Mouse (Mus musculus) forebrain, embryonic 11.5 days (tissue): Measurements from ENCODE around the gene Abcb10. TPM values are rescaled to one million over a fixed set of nuclear protein-coding genes. Genes with fewer than 3 reads are reported as not detected.

Experiments
- ATAC-seq: fragments of 200-750 bp; cut with Nextera tagmentation; replicated peaks from 2 replicates; pipeline ENCODE4 v1.8.0; 2017; ENCODE audit warnings: moderate TSS enrichment; ENCODE audit not compliant: low FRiP score
- DNase-seq: peaks from one replicate; pipeline ENCODE4 v3.0.0-alpha.2; 2017; ENCODE audit warnings: low spot score
- H3K27ac ChIP-seq: fragments of 300-500 bp; sonication (generic); 2 replicates; pipeline ENCODE4 v1.5.1; 2014; ENCODE audit warnings: low read depth, low read length
- H3K27me3 ChIP-seq: fragments of 300-500 bp; sonication (generic); 2 replicates; pipeline ENCODE4 v1.6.1; 2014; ENCODE audit warnings: mild to moderate bottlenecking, low read length, mixed read lengths; ENCODE audit not compliant: control insufficient read depth, insufficient read depth
- H3K36me3 ChIP-seq: fragments of 300-500 bp; sonication (generic); 2 replicates; pipeline ENCODE4 v1.6.1; 2014; ENCODE audit warnings: mild to moderate bottlenecking, low read length, moderate library complexity, mixed read lengths; ENCODE audit not compliant: control insufficient read depth, insufficient read depth
- H3K4me1 ChIP-seq: fragments of 300-500 bp; sonication (generic); replicated peaks from 2 replicates; pipeline ENCODE4 v1.6.1; 2014; ENCODE audit warnings: low read length, mixed read lengths; ENCODE audit not compliant: control insufficient read depth, insufficient read depth
- H3K4me2 ChIP-seq: fragments of 300-500 bp; sonication (generic); 2 replicates; pipeline ENCODE4 v1.6.1; 2014; ENCODE audit warnings: low read depth, mild to moderate bottlenecking, low read length, moderate library complexity, mixed read lengths; ENCODE audit not compliant: severe bottlenecking
- H3K4me3 ChIP-seq: fragments of 300-500 bp; sonication (generic); 2 replicates; pipeline ENCODE4 v1.5.1; 2014; ENCODE audit warnings: low read depth, low read length
- H3K9ac ChIP-seq: fragments of 300-500 bp; sonication (generic); 2 replicates; pipeline ENCODE4 v1.6.1; 2014; ENCODE audit warnings: low read length
- H3K9me3 ChIP-seq: fragments of 300-500 bp; sonication (generic); 2 replicates; pipeline ENCODE4 v1.6.1; 2016; ENCODE audit warnings: low read length, mixed read lengths; ENCODE audit not compliant: control insufficient read depth
- WGBS: fragments of 180-500 bp; shearing (Covaris S2); extraction: QIAGEN DNeasy Blood & Tissue Kit; methylation state at CpG from one replicate; pipeline ENCODE4 v1.1.7; 2014; 5-methylcytosine and 5-hydroxymethylcytosine counted together
- microRNA counts: library from miRNA; unstranded; fragments of <30 nt; microRNA quantifications from one replicate; lab custom pipeline; 2015
- microRNA-seq: library from miRNA; unstranded; fragments of <30 nt; microRNA quantifications from one replicate; pipeline ENCODE4, GENCODE M21; 2016; ENCODE audit not compliant: insufficient number of aligned reads
- polyA plus RNA-seq: library from polyadenylated mRNA; unstranded; fragments of >200 nt; fragmentation: Nextera tagmentation; extraction: Ambion mirVana; gene quantifications from 2 replicates; pipeline ENCODE4 v1.2.1, GENCODE M21; 2014

The Abcb10 gene
- polyA plus RNA-seq, 1 experiment from 2014 or later = 24.2 TPM

DNA sequence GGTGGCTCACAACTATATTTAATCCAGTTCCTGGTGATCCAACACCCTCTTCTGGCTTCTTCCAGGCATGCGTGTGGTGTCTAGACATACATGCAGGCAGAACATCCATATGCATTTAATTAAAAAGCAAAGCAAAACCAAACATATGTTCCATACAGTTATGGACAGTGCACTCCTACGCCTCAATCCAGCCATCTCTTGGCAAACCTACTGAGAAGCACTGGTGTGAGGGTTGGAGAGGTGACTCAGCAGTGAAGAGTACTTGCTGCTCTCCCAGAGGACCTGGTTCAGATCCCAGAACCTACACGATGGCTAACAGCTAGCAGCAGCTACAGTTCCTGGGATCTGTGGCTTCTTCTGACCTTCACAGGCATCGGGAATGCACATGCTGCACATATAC, 70.7 kb downstream of the Abcb10 start:
- no peaks in the 10 kb centered on the region for H3K9me3 ChIP-seq
- H3K4me2 ChIP-seq = no peak overlapping the region
- no peak overlapping the region for H3K9ac ChIP-seq
- no peak overlapping the region for H3K27ac ChIP-seq
- H3K4me3 ChIP-seq = no peak overlapping the region
- no peak for DNase-seq
- H3K27me3 ChIP-seq = no peaks in the 10 kb centered on the region
- H3K36me3 ChIP-seq = peaks cover 13% of the 10 kb centered on the region
- 90% methylated on average over 4 of the region's 4 CpGs for WGBS
- no peaks in the 10 kb centered on the region for H3K4me1 ChIP-seq
- ATAC-seq = no peak

DNA sequence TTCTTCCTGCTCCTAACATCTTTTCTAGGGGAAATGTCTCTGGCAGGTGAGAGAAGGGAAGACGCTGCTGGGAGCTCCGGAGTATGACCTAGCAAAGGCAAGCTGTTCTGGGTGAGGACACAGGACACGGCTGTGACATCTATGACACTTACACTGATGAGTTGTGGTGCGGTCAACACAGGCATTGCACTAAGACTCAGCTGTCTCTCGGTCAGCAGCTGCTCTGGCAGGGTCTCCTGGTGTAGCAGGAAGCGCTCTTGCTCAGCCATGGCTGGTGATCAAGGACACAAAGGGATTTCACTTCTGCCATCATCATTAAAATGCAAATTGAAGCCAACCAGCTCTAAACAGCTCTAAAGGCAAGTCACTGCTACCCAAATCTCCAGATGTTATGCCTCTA, 75.3 kb downstream of the Abcb10 start:
- Histone ChIP-seq H3K27ac (no peak overlapping the region), H3K9me3 (no peaks in the 10 kb centered on the region), H3K9ac (no peak overlapping the region), H3K4me3 (no peak overlapping the region), H3K4me2 (no peak overlapping the region), H3K27me3 (no peaks in the 10 kb centered on the region), H3K4me1 (no peaks in the 10 kb centered on the region), H3K36me3 (peaks cover 19% of the 10 kb centered on the region)
- ATAC-seq = no peak
- 96% methylated on average over 6 of the region's 6 CpGs for WGBS
- no peak for DNase-seq

- peaks cover 11% of the 10 kb centered on the region; the same call in 1 of the 2 replicates for H3K36me3 ChIP-seq
Observed at GRCm38 (mm10) chr8:123902653-123903052, 80.3 kb downstream of the Abcb10 start.

More at GRCm38 (mm10) chr8:123902653-123903052, 80.3 kb downstream of the Abcb10 start:
- DNase-seq = no peak
- no peaks in the 10 kb centered on the region for H3K4me1 ChIP-seq
- no peak for ATAC-seq
- no peak overlapping the region for H3K4me3 ChIP-seq
- WGBS = 91% methylated on average over 7 of the region's 7 CpGs
- no peaks in the 10 kb centered on the region for H3K9me3 ChIP-seq
- H3K9ac ChIP-seq = no peak overlapping the region
- H3K4me2 ChIP-seq = no peak overlapping the region
- no peak overlapping the region for H3K27ac ChIP-seq
- no peaks in the 10 kb centered on the region for H3K27me3 ChIP-seq

MicroRNAs encoded within 50 kb of the gene (microRNA counts, 519-probe panel; counts per million panel counts)
- 31.2 counts per million for microRNA mmu-miR-1967 (lab: Ali Mortazavi, UCI)

Small RNA genes lying within 50 kb of the gene (microRNA-seq; reads per million reads assigned to microRNA genes)
- not detected for gene Mir1967

Other genes with a start within 250 kb of the Abcb10 start
- gene Rab4a, start 177.1 kb downstream of the Abcb10 start, polyA plus RNA-seq = 70.2 and 75.9 TPM in 2 replicates
- gene Ccsap, start 122.9 kb downstream of the Abcb10 start, polyA plus RNA-seq = 10.0 and 10.4 TPM in 2 replicates
- 0.56 and 0.68 TPM in 2 replicates for gene Acta1, start 88.4 kb downstream of the Abcb10 start, polyA plus RNA-seq
- gene Nup133, start 33.9 kb downstream of the Abcb10 start, polyA plus RNA-seq = 60.6 and 66.8 TPM in 2 replicates
- gene Taf5l, start 38.3 kb upstream of the Abcb10 start, polyA plus RNA-seq = 45.9 and 47.6 TPM in 2 replicates
- gene Urb2, start 38.4 kb upstream of the Abcb10 start, polyA plus RNA-seq = 9.6 and 10.7 TPM in 2 replicates
- gene Galnt2, start 248.3 kb upstream of the Abcb10 start, polyA plus RNA-seq = 81.6 and 83.7 TPM in 2 replicates